Mouse (Mus musculus) embryonic facial prominence, embryonic 10.5 days (tissue): ENCODE results near the gene Fbln2. TPM values are rescaled to one million over a fixed set of nuclear protein-coding genes. Genes with fewer than 3 reads are reported as not detected.

Experiments
- DNase-seq: peaks from one replicate; pipeline ENCODE4 v3.0.0-alpha.2; 2017; ENCODE audit warnings: low spot score
- H3K27ac ChIP-seq: fragments of 300-500 bp; sonication (generic); replicated peaks from 2 replicates; pipeline ENCODE4 v1.5.1; 2016; ENCODE audit warnings: mild to moderate bottlenecking
- H3K27me3 ChIP-seq: fragments of 300-500 bp; sonication (generic); replicated peaks from 2 replicates; pipeline ENCODE4 v1.6.1; 2016; ENCODE audit warnings: low read depth, mild to moderate bottlenecking; ENCODE audit not compliant: poor library complexity, severe bottlenecking
- H3K36me3 ChIP-seq: fragments of 300-500 bp; sonication (generic); replicated peaks from 2 replicates; pipeline ENCODE4 v1.6.1; 2016; ENCODE audit warnings: mild to moderate bottlenecking, moderate library complexity
- H3K4me1 ChIP-seq: fragments of 300-500 bp; sonication (generic); 2 replicates; pipeline ENCODE4 v1.6.1; 2016
- H3K4me3 ChIP-seq: fragments of 300-500 bp; sonication (generic); 2 replicates; pipeline ENCODE4 v1.5.1; 2016; ENCODE audit warnings: mild to moderate bottlenecking, moderate library complexity
- H3K9me3 ChIP-seq: fragments of 300-500 bp; sonication (generic); 2 replicates; pipeline ENCODE4 v1.6.1; 2016; ENCODE audit warnings: mild to moderate bottlenecking
- WGBS: fragments of 180-500 bp; shearing (Covaris S2); methylation state at CpG from one replicate; pipeline ENCODE4 v1.1.7; 2016; 5-methylcytosine and 5-hydroxymethylcytosine counted together
- polyA plus RNA-seq: library from polyadenylated mRNA; unstranded; fragments of >200 nt; fragmentation: Nextera tagmentation; extraction: Ambion mirVana; gene quantifications from 2 replicates; pipeline ENCODE4 v1.2.1, GENCODE M21; 2016

Fbln2 gene
- polyA plus RNA-seq, 1 experiment from 2014 or later, result 69.0 TPM

DNA sequence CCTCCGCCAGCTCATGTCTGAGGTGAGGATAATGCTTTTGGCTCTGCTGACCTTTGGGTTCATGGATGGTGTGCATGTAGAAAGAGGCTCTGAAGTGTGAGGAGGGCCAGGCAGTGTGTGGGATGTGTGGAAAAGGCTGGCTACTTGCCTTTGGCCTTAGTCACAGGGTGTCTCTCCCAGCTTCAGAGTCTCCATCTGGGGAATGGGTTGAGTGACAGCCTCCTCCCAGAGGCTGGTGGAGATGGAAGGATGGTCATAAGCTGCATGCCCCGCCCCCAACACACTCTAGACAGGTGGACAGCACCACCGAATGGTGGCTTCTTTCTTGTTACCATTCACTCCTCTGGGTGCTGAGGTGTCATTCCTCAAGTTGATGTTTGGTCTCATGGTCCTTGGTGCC lies 6.6 kb downstream of the Fbln2 start:
- H3K4me1 ChIP-seq, result peaks cover 61% of the 10 kb centered on the region
- H3K27me3 ChIP-seq, result peaks cover 1% of the 10 kb centered on the region
- WGBS, result 85% methylated on average over 3 of the region's 3 CpGs

DNA sequence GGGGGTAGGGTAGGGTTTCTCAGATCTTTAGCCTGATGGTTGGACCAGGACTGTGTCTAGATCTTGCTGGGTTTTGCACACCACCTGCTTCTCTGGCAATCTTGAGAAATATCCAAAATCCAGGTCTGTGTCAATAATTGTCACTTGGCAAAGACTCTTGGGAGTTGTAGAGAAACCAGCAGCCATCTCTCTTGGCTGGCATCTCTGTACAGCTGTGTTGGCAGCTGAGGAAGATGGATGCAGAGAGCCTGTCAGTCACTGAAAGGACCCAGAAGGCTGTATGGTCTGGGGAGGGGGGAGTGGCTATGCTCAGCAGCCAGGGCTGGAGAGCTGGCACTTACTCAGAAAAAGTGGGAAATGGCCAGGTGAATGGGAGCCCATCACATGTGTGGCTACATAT lies 7.8 kb downstream of the Fbln2 start:
- H3K27me3 ChIP-seq, result no peaks in the 10 kb centered on the region
- H3K9me3 ChIP-seq, result no peaks in the 10 kb centered on the region
- H3K4me1 ChIP-seq, result peaks cover 58% of the 10 kb centered on the region
- no peak for DNase-seq
- H3K4me3 ChIP-seq, result no peak overlapping the region
- no peaks in the 10 kb centered on the region for H3K36me3 ChIP-seq
- H3K27ac ChIP-seq, result no peak overlapping the region

More for the DNA sequence above, 6.6 kb downstream of the Fbln2 start:
- no peak for DNase-seq
- no peaks in the 10 kb centered on the region for H3K9me3 ChIP-seq
- no peak overlapping the region for H3K27ac ChIP-seq
- no peaks in the 10 kb centered on the region for H3K36me3 ChIP-seq
- no peak overlapping the region for H3K4me3 ChIP-seq

DNA sequence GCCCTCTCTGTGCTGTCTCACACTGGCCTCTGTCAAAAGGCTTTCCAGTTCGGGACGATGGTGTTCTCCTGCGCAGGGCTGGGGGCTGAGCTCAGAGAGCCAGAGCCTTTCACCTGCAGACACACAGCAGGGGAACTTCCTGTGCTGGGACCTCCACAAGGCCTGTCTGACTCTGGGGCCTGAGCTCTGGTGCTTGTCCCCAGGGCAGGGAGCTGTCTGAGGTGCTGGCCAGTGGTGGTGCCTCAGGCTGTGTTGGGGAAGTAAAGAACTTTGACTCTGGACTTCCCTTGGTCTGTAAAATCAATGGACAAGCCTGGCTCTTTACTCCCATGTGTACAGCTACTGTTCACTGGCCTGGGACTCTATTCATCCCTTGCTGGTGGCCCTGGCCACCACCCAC lies 8.8 kb downstream of the Fbln2 start:
- Histone ChIP-seq H3K27ac (no peak overlapping the region), H3K36me3 (no peaks in the 10 kb centered on the region), H3K9me3 (no peaks in the 10 kb centered on the region), H3K27me3 (no peaks in the 10 kb centered on the region), H3K4me1 (peaks cover 54% of the 10 kb centered on the region), H3K4me3 (no peak overlapping the region)
- 8% methylated on average over 3 of the region's 3 CpGs for WGBS
- peak; percentile 68 for DNase-seq

DNA sequence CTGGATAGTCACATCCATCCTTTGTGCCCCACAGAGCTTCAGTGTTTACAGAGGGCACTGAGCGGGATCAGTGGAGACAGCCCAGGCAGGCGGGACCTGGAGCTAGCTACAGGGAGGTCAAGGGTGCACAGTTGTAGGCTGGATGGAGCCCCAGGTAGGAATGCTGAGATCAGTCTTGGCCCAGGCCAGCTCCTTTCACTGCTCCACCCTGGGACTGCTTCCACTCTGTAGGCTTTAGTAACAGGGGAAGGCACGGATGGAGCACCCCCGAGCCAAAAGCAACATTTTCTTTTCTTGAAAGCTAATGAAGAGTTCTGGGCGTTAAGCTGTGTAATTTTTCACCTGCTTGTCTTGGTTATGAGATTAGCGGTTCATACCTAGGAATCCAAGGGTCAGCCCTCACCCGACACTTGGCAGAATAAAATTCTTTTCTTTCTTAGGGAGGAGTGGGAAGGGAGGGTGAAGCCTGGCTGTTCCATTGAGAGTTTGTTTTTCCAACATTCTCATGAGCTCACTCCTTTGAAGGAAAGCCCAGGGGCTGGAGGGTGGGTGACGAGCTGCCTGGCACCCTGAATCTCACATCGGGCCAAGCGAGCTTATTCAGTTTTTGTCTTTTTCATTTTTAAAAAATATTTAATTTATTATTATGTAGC lies 10.6 kb downstream of the Fbln2 start:
- no peaks in the 10 kb centered on the region for H3K9me3 ChIP-seq
- H3K27me3 ChIP-seq, result no peaks in the 10 kb centered on the region
- DNase-seq, result no peak
- 79% methylated on average over 10 of the region's 10 CpGs for WGBS
- H3K4me3 ChIP-seq, result no peak overlapping the region
- H3K36me3 ChIP-seq, result no peaks in the 10 kb centered on the region; the same call in 1 of the 2 replicates
- H3K27ac ChIP-seq, result 0 out of 2 replicates have a peak overlapping the region, but pooled peaks have one; percentile 7
- H3K4me1 ChIP-seq, result peaks cover 41% of the 10 kb centered on the region

DNA sequence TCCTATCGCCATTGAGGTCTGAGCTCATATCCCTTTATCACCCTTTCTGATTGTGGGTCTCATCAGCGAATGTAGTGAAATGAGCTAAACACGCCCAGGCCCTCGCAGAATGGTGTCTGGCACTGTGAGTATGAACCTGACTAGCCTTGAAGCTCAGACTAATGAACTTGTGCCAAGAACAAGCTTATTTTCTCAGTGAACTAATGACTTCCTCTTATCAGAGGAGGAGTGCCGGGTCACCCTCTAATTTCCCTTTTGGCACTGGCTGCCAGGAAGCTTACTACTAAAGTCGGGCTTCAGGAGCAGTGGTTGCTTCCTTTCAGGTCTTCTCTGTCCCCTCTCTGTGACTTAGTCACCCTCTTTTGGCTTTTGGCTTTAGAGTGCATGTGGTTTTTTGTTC lies 12.7 kb downstream of the Fbln2 start:
- Histone ChIP-seq H3K27me3 (no peaks in the 10 kb centered on the region), H3K9me3 (no peaks in the 10 kb centered on the region), H3K36me3 (no peaks in the 10 kb centered on the region; the same call in 1 of the 2 replicates), H3K4me3 (no peak overlapping the region), H3K4me1 (peaks cover 34% of the 10 kb centered on the region), H3K27ac (no peak overlapping the region)
- 85% methylated on average over 6 of the region's 6 CpGs for WGBS
- no peak for DNase-seq

DNA sequence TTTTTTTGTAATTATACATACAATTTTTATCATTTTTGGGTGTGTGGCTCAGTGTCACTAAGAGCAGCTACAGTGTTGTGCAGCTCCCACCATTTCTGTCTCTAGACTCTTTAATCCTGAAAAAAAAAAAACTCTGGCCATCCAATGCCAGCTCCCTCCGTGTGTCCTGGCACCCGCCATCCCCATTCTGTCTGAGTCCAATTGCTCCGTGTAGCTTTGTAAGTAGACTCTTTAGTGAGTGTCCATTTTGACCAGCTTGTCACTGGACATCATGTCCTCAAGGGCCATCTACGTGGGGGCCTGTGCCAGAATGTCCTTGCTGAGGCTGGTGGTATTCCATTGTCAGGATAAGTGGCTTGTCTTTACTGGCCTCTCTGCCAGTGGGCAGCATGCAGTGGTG lies 13.1 kb downstream of the Fbln2 start:
- H3K4me3 ChIP-seq, result no peak overlapping the region
- no peaks in the 10 kb centered on the region; the same call in 1 of the 2 replicates for H3K36me3 ChIP-seq
- no peaks in the 10 kb centered on the region for H3K27me3 ChIP-seq
- H3K27ac ChIP-seq, result no peak overlapping the region
- peaks cover 33% of the 10 kb centered on the region for H3K4me1 ChIP-seq
- DNase-seq, result no peak
- 86% methylated on average over 4 of the region's 4 CpGs for WGBS
- H3K9me3 ChIP-seq, result no peaks in the 10 kb centered on the region

DNA sequence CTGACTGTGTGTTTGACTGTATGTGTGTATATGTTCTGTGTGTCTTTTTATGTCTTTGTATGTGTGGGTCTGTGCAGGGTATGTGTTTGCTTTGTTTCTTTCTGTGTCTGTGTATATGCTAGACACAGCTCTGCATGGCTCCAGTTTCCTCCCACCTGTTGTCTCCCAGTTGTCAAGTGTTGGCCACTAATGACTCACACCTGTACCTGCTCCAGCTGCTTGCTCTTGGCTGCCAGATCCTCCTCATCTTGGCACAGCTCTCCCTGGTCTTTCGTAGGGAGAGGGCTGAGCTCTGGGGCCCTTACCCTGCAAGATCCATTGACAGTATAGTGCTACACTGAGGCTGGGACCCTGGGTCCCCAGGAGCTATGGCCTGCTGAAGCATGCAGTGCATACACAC lies 13.8 kb downstream of the Fbln2 start:
- Histone ChIP-seq H3K36me3 (no peaks in the 10 kb centered on the region; the same call in 1 of the 2 replicates), H3K27me3 (no peaks in the 10 kb centered on the region), H3K27ac (no peak overlapping the region), H3K4me3 (no peak overlapping the region), H3K4me1 (peaks cover 26% of the 10 kb centered on the region), H3K9me3 (no peaks in the 10 kb centered on the region)
- 77% methylated on average over 1 of the region's 1 CpGs for WGBS
- DNase-seq, result no peak

DNA sequence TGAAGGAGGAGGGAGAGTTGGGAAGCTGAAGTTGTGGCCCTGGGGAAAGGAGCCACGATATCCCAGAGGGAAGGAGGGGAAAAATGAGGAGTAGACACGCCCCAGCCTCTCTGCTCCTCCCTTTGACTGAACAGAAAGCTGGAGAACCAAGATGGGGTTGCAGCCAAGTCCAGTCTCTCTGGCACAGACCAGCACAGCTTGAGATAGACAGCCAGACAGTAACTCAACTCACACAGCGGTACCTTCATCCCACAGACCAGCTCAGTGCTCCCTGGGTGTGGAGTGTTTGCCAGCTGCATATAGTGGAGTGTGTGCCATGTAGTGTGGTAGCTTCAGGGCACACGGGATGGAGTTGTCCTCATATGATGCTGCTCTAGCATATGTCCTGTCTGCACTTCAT lies 16.7 kb downstream of the Fbln2 start:
- Histone ChIP-seq H3K4me3 (no peak overlapping the region), H3K36me3 (peaks cover 13% of the 10 kb centered on the region), H3K9me3 (no peaks in the 10 kb centered on the region), H3K27ac (0 out of 2 replicates have a peak overlapping the region, but pooled peaks have one; percentile 24), H3K4me1 (peaks cover 16% of the 10 kb centered on the region), H3K27me3 (no peaks in the 10 kb centered on the region)
- no peak for DNase-seq
- 74% methylated on average over 4 of the region's 4 CpGs for WGBS

DNA sequence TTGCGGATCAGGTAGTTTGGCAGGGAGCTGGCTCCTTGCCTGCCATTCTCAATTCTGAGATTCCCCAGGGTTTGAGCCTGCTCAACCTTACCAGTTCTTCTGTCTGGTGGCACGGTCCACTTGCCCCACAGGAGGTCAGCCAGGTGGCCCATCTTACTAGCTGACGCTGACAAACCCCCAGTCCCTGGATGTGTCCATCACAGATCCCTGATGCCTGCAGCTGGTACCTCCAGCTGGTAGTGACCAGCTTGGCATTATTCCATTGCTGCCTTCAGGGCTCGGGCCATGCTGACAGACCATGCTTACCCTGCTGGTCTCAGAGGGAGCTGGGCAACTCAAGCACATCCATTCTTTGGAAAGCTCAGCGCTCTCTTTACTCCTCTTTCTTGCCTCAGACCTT lies 18.7 kb downstream of the Fbln2 start:
- 94% methylated on average over 5 of the region's 5 CpGs for WGBS
- Histone ChIP-seq H3K9me3 (no peaks in the 10 kb centered on the region), H3K27me3 (no peaks in the 10 kb centered on the region), H3K4me3 (no peak overlapping the region), H3K36me3 (peaks cover 24% of the 10 kb centered on the region), H3K4me1 (peaks cover 33% of the 10 kb centered on the region), H3K27ac (no peak overlapping the region)
- DNase-seq, result no peak

DNA sequence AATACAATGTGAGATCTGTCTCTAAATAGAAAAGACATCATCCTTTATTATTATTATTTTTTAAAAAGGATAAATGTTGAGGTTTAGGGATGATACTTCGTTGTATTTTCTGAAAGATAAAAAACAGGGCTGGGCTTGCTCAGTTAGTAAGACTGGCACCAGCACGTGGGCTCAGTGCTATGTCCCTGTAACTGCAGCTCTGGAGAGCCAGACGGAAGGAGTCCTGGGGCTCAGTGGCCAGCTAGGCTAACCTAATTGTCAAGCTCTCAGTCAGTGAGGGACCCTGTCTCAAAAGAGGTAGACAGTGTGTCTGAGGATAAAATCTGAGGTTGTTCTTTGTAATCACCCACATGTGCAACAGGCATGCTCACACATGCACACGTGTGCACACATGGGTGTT lies 19.3 kb downstream of the Fbln2 start:
- Histone ChIP-seq H3K36me3 (peaks cover 24% of the 10 kb centered on the region), H3K27me3 (no peaks in the 10 kb centered on the region)
- WGBS, result 85% methylated on average over 4 of the region's 4 CpGs

DNA sequence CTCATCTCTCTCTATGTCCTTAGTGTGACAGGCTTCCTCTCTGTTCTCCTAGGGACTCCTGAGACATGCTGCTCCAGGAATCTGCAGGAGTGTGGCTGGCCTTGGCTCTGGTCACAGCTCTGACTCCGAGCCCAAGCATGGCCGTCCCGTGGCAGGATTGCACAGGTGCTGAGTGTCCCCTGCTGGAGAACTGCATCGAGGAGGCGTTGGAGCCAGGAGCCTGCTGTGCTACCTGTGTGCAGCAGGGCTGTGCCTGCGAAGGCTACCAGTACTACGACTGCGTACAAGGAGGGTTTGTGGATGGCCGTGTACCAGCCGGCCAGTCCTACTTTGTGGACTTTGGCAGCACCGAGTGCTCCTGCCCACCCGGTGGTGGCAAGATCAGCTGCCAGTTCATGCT lies 20.8 kb downstream of the Fbln2 start:
- Histone ChIP-seq H3K27ac (0 out of 2 replicates have a peak overlapping the region, but pooled peaks have one; percentile 12), H3K36me3 (peaks cover 25% of the 10 kb centered on the region), H3K9me3 (no peaks in the 10 kb centered on the region), H3K27me3 (no peaks in the 10 kb centered on the region), H3K4me3 (no peak overlapping the region), H3K4me1 (peaks cover 50% of the 10 kb centered on the region)
- 84% methylated on average over 12 of the region's 12 CpGs for WGBS
- peak; percentile 17 for DNase-seq

More for the DNA sequence above, 19.3 kb downstream of the Fbln2 start:
- H3K4me3 ChIP-seq, result no peak overlapping the region
- H3K4me1 ChIP-seq, result peaks cover 38% of the 10 kb centered on the region
- H3K27ac ChIP-seq, result no peak overlapping the region
- no peak for DNase-seq
- H3K9me3 ChIP-seq, result no peaks in the 10 kb centered on the region

DNA sequence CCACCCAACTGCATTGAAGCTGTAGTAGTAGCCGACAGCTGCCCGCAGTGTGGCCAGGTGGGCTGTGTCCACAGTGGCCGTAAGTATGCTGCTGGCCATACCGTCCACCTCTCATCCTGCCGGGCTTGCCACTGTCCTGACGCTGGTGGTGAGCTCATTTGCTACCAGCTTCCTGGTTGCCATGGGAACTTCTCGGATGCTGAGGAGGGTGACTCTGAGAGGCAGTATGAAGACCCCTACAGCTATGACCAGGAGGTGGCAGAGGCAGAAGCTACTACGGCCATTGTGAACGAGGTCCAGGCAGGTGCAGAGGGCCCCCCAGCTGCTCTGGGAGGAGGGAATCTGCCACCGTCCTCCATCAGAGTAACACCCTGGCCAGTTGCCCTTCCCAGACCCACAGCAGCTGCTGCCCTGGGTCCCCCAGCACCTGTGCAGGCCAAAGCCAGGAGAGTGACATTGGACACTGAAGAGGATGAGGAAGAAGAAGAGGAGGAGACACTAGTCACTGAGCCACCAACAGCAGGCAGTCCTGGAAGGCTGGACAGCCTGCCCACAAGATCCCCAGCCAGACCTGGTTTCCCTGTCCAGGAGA lies 21.3 kb downstream of the Fbln2 start:
- no peak overlapping the region for H3K4me3 ChIP-seq
- WGBS, result 78% methylated on average over 10 of the region's 10 CpGs
- H3K36me3 ChIP-seq, result peaks cover 29% of the 10 kb centered on the region
- H3K27me3 ChIP-seq, result no peaks in the 10 kb centered on the region
- H3K27ac ChIP-seq, result peak overlapping the region; percentile 89; the same call in 1 of the 2 replicates
- DNase-seq, result no peak
- no peaks in the 10 kb centered on the region for H3K9me3 ChIP-seq
- H3K4me1 ChIP-seq, result peaks cover 51% of the 10 kb centered on the region

DNA sequence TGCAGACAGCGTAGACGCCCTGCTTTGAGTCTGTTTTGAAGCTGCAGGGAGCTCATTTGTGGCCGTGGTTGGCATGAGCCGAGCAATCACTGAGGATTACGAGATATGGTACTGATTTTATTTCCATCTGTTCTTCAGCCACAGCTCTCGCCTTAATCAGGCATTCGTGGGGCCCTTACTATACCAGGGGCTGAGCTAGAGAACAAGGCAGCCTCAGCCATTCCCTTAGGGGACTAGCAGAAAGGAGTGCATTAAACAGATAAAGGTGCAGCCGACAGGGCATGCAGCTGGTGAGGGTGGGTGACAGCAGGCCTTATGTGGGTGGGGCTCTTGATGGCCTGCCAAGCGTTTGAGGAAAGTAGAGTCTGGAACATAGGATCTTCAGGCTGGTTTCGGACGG lies 23.8 kb downstream of the Fbln2 start:
- WGBS, result 42% methylated on average over 11 of the region's 11 CpGs
- Histone ChIP-seq H3K4me3 (peak overlapping the region; percentile 31; the same call in 1 of the 2 replicates), H3K9me3 (no peaks in the 10 kb centered on the region), H3K36me3 (peaks cover 34% of the 10 kb centered on the region), H3K4me1 (peaks cover 61% of the 10 kb centered on the region), H3K27me3 (no peaks in the 10 kb centered on the region), H3K27ac (peak overlapping the region; percentile 89)
- DNase-seq, result no peak
